Mouse (Mus musculus) activated CD4-positive, CD25-positive, alpha-beta regulatory T cell, adult 9 weeks (primary cell): ENCODE results near the gene Arnt. TPM values are rescaled to one million over a fixed set of nuclear protein-coding genes. Genes with fewer than 3 reads are reported as not detected.

Experiments used
- polyA plus RNA-seq: library from polyadenylated mRNA; unstranded; fragments of 100-300 nt; shearing (Covaris generic); gene quantifications from one replicate; pipeline ENCODE4 v1.2.1, GENCODE M21; 2017

Gene Arnt
- polyA plus RNA-seq = 59.4 TPM

DNA sequence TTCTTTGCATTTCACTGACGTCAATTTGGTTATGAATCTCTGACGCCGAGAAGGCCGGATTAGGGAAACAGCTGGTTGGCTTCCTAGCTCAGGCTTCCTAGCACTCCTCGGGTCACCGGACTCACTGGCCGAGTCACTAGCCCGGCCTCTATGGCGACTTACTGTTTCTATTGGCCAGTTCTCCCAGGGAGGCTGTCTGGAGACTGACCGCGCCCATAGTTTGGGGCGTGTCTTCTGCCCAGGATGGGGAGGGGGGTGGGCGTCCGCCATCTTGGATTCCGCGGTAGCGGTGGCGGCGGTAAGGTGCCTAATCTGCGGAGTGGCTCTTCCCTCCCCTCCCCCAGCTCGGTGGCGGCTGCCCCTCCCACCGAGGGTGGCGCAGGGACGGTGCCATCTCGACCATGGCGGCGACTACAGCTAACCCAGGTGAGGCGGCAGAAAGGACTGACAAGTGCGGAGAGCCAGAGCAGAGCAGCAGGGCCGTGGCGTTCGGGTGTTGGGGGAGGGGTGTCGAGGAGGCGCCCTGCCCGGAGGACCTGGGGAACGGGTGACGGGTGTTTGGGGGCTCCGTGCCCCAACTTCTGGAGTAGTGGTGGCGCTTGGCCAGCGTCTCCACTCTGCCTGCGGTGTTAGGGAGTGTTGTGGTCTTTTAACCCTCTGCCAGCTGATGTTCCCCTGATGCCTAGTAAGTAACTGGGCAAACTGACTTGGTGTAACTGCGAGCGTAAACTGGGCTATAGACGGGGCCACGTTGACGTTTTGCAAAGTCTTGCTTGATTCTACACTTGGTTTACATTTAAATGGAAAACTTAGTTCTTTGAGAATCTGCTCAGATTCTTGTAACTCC lies at the start of gene Arnt:
Arnt (plus strand) TSS at position 253 of the 847 bp plus-strand sequence.

DNA sequence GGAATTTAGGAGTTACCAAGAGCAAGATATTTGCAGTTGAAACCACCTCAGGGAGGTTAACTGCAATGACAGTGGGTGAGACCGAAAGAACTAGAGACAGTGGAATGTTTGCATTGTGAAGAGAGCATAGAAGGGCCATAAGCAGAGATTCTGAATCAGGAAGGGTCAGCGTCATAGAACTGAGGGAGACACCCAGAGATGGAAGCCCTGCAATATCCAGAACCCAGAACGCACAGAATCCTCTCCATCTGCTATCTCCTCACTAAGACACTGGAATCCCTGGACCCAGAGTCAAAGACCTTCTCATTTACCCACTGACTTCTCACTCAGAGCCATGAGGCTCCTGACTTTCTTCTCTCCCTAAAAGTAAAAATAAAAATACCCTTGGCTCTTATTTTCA lies 31.4 kb upstream of the Arnt start, which contains the start of gene 4930558C23Rik:
4930558C23Rik (minus strand) TSS at position 101 of the 400 bp plus-strand sequence.

DNA sequence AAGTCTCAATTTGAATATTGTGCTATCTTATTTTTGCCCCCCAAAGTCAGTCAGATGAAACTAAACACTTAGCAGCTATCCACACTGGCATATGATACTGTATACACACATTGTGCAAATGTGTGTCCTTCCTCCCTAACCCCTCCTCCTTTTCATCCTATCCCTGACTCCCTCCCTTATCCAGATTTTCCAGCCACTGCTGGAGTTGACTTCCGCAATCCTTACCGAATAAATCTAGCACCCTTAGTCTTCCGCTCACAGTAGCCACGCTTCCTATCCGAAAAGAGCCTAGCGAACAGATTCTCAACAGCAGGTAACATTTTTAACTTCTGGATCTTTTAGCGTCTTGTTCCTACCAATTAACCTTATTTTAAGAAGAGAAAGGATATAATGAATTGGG lies 64.8 kb downstream of the Arnt start, which contains the start of gene Ctsk:
Ctsk (plus strand) TSS at position 233 of the 400 bp plus-strand sequence.

DNA sequence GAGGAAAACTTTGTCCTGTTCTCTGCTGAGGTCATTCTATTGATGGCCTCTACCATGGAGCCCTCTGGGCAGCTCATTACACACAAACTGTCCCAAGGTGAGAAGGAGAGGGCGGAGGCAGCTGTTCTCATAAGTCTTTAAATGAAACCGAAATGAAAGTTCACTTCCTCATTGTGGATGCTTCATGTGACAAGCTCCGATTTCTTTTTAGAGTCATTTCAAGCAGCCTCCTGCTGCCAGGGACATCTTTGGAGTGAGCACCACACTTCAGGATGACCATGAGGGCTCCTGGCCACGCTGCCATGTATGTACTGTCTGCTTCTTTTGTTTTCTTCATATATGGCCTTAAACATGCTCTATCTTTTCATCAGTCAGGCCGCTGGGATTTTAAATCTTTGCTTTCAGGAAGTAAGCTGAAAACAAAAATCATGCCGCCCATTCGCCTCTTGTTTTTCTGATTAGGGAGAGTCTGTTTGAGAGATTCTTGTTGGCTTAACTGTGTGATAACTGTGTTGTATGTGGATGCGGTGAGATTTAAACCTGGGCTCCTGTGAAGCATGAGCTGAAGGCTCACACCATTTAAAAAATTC lies 92.5 kb downstream of the Arnt start, which contains the start of gene Ctss:
Ctss (plus strand) TSS at position 165 of the 590 bp plus-strand sequence.

Other genes starting within 250 kb of the Arnt start
- 37.4 TPM for gene Gabpb2, start 216.5 kb upstream of the Arnt start, polyA plus RNA-seq
- gene Cdc42se1, start 205.7 kb upstream of the Arnt start, polyA plus RNA-seq = 440 TPM
- gene Mllt11, start 202.2 kb upstream of the Arnt start, polyA plus RNA-seq = 8.8 TPM
- gene Gm128, start 192.8 kb upstream of the Arnt start, polyA plus RNA-seq = 0.97 TPM
- not detected for gene Bnipl, start 183.2 kb upstream of the Arnt start, polyA plus RNA-seq
- gene Mindy1, start 153.0 kb upstream of the Arnt start, polyA plus RNA-seq = 28.8 TPM
- gene Prune1, start 152.3 kb upstream of the Arnt start, polyA plus RNA-seq = 7.2 TPM
- gene Anxa9, start 127.2 kb upstream of the Arnt start, polyA plus RNA-seq = 0.62 TPM
- 274 TPM for gene Cers2, start 119.6 kb upstream of the Arnt start, polyA plus RNA-seq
- 47.0 TPM for gene Setdb1, start 77.2 kb upstream of the Arnt start, polyA plus RNA-seq
- not detected for gene 4930558C23Rik, start 31.5 kb upstream of the Arnt start, polyA plus RNA-seq
- gene Ctsk, start 64.9 kb downstream of the Arnt start, polyA plus RNA-seq = 0.18 TPM
- 419 TPM for gene Ctss, start 92.4 kb downstream of the Arnt start, polyA plus RNA-seq
- not detected for gene Hormad1, start 125.3 kb downstream of the Arnt start, polyA plus RNA-seq
- gene Golph3l, start 154.5 kb downstream of the Arnt start, polyA plus RNA-seq = 49.0 TPM
- 106 TPM for gene Ensa, start 190.6 kb downstream of the Arnt start, polyA plus RNA-seq
- gene Mcl1, start 224.4 kb downstream of the Arnt start, polyA plus RNA-seq = 44.9 TPM